Mouse (Mus musculus) ES-E14 (cell line): Measurements from ENCODE around the gene Gpr63. TPM values are rescaled to one million over a fixed set of nuclear protein-coding genes. Genes with fewer than 3 reads are reported as not detected.

Experiments used
- DNase-seq: peaks from one replicate; pipeline ENCODE4 v3.0.0-alpha.2; 2013; ENCODE audit warnings: low read depth, low spot score
- H3K27ac ChIP-seq: 2 replicates; pipeline ENCODE4 v1.5.1; 2012; ENCODE audit warnings: low read depth, mild to moderate bottlenecking, low read length, moderate library complexity, mixed read lengths; ENCODE audit not compliant: poor library complexity, insufficient read depth, severe bottlenecking
- H3K36me3 ChIP-seq: 2 replicates; pipeline ENCODE4 v1.6.1; 2012; ENCODE audit warnings: mild to moderate bottlenecking, low read length, moderate library complexity, mixed read lengths; ENCODE audit not compliant: control insufficient read depth, poor library complexity, insufficient read depth, severe bottlenecking
- H3K4me1 ChIP-seq, 2 experiments: fragments of 150-350 bp in 1 of 2; sonication (generic) in 1 of 2; 2 replicates each; pipeline ENCODE4 v1.6.1; 2012; ENCODE audit warnings: low read length in 2 of 2, mild to moderate bottlenecking in 1 of 2, mixed read lengths in 1 of 2; ENCODE audit not compliant: control insufficient read depth in 2 of 2, insufficient read depth in 2 of 2, poor library complexity in 1 of 2
- H3K4me3 ChIP-seq, 2 experiments: fragments of 150-350 bp in 1 of 2; sonication (generic) in 1 of 2; 2 replicates each; pipeline ENCODE4 v1.5.1; 2012; ENCODE audit warnings: low read length in 2 of 2, low read depth in 1 of 2, mild to moderate bottlenecking in 1 of 2, mixed read lengths in 1 of 2; ENCODE audit not compliant: insufficient read depth in 1 of 2, poor library complexity in 1 of 2, severe bottlenecking in 1 of 2
- H3K9ac ChIP-seq: 2 replicates; pipeline ENCODE4 v1.6.1; 2012; ENCODE audit warnings: low read depth, mild to moderate bottlenecking, low read length, mixed read lengths; ENCODE audit not compliant: poor library complexity, insufficient read depth, severe bottlenecking
- H3K9me3 ChIP-seq: fragments of 150-350 bp; sonication (generic); 2 replicates; pipeline ENCODE4 v1.6.1; 2012; ENCODE audit warnings: low read depth, mild to moderate bottlenecking, low read length; ENCODE audit not compliant: control insufficient read depth, insufficient read depth
- CHD2 ChIP-seq: IDR thresholded peaks from 2 replicates; pipeline ENCODE4 v1.6.1; 2014; ENCODE audit warnings: mild to moderate bottlenecking, low read depth, low read length, inconsistent platforms
- HCFC1 ChIP-seq: IDR thresholded peaks from 2 replicates; pipeline ENCODE4 v1.6.1; 2012; ENCODE audit warnings: low read length, inconsistent platforms, borderline replicate concordance; ENCODE audit not compliant: insufficient read depth
- MAFK ChIP-seq: IDR thresholded peaks from 2 replicates; pipeline ENCODE4 v1.6.1; 2014; ENCODE audit warnings: mild to moderate bottlenecking, low read depth, low read length, inconsistent platforms; ENCODE audit not compliant: insufficient read depth
- ZC3H11A ChIP-seq: IDR thresholded peaks from 2 replicates; pipeline ENCODE4 v1.6.1; 2012; ENCODE audit warnings: low read depth, mild to moderate bottlenecking, inconsistent platforms, low read length, borderline replicate concordance
- ZNF384 ChIP-seq: IDR thresholded peaks from 2 replicates; pipeline ENCODE4 v1.6.1; 2012; ENCODE audit warnings: low read depth, low read length, inconsistent platforms
- in situ Hi-C, 2 experiments: fragments of 600-800 bp; cut with MboI; formaldehyde crosslinking; loops; one replicate each; pipeline ENCODE4 v1.15.1; 2025; ENCODE audit warnings: low sequenced_read_pairs in 2 of 2, inconsistent platforms in 1 of 2; ENCODE audit not compliant: unreplicated experiment in 2 of 2
- total RNA-seq: library from RNA; depleted of rRNA; stranded (reverse); fragments of 300-350 nt; gene quantifications from 2 replicates; pipeline ENCODE4 v1.2.3, GENCODE M21; 2012

The Gpr63 gene
- total RNA-seq, 1 experiment: 2.9 TPM

GRCm38 (mm10) chr4:25015017-25015655, 48.9 kb downstream of the Gpr63 start:
- no peak for TF ChIP-seq CHD2
- no peak for TF ChIP-seq ZNF384
- TF ChIP-seq ZC3H11A: no peak
- no peak for TF ChIP-seq MAFK
- TF ChIP-seq HCFC1: no peak

GRCm38 (mm10) chr4:25028252-25028651, 62.0 kb downstream of the Gpr63 start:
- in situ Hi-C loops: no loop called here
- DNase-seq: no peak
- H3K4me1 ChIP-seq: no peaks in the 10 kb centered on the region
- H3K9ac ChIP-seq: no peak overlapping the region
- no peaks in the 10 kb centered on the region for H3K9me3 ChIP-seq
- H3K4me3 ChIP-seq: no peak overlapping the region
- TF ChIP-seq MAFK (no peak), ZNF384 (no peak), HCFC1 (no peak), CHD2 (no peak), ZC3H11A (no peak)
- H3K27ac ChIP-seq: no peak overlapping the region
- H3K36me3 ChIP-seq: no peaks in the 10 kb centered on the region

More at GRCm38 (mm10) chr4:25015017-25015655, 48.9 kb downstream of the Gpr63 start:
- Histone ChIP-seq H3K36me3 (no peaks in the 10 kb centered on the region), H3K27ac (no peak overlapping the region), H3K4me3 (no peak overlapping the region), H3K9me3 (no peaks in the 10 kb centered on the region), H3K9ac (no peak overlapping the region), H3K4me1 (no peaks in the 10 kb centered on the region)
- DNase-seq: no peak
- in situ Hi-C loops: no loop called here

GRCm38 (mm10) chr4:25028752-25029151, 62.5 kb downstream of the Gpr63 start:
- in situ Hi-C loops: no loop called here
- Histone ChIP-seq H3K27ac (no peak overlapping the region), H3K4me3 (no peak overlapping the region), H3K4me1 (no peaks in the 10 kb centered on the region), H3K9ac (no peak overlapping the region), H3K36me3 (no peaks in the 10 kb centered on the region), H3K9me3 (no peaks in the 10 kb centered on the region)
- TF ChIP-seq HCFC1 (no peak), ZC3H11A (no peak), CHD2 (no peak), ZNF384 (no peak), MAFK (no peak)
- no peak for DNase-seq

GRCm38 (mm10) chr4:25029875-25030274, 63.7 kb downstream of the Gpr63 start:
- Histone ChIP-seq H3K4me1 (no peaks in the 10 kb centered on the region), H3K36me3 (no peaks in the 10 kb centered on the region), H3K9ac (no peak overlapping the region), H3K27ac (no peak overlapping the region), H3K4me3 (no peak overlapping the region), H3K9me3 (no peaks in the 10 kb centered on the region)
- in situ Hi-C loops: no loop called here
- no peak for TF ChIP-seq ZC3H11A
- TF ChIP-seq MAFK: no peak
- no peak for TF ChIP-seq CHD2
- TF ChIP-seq HCFC1: no peak
- no peak for TF ChIP-seq ZNF384
- DNase-seq: no peak
